Mouse (Mus musculus) CD4-positive, CD25-positive, alpha-beta regulatory T cell, adult 2 months (primary cell): ENCODE measurements around the gene Kdr.
"Not testable (repeated sequence)": the region's sequence is repeated elsewhere in the genome, so short reads cannot be mapped to it uniquely, and the experiment has no call there.

ENCODE experiments used
- DNase-seq: peaks from one replicate; pipeline ENCODE4 v3.0.0-alpha.2; 2012; ENCODE audit warnings: low read depth, low spot score

Gene Kdr

GRCm38 (mm10) chr5:75961741-75962469 lies 16.4 kb downstream of the Kdr start:
- no peak for DNase-seq

GRCm38 (mm10) chr5:75959809-75960208 lies 18.4 kb downstream of the Kdr start:
- no peak for DNase-seq

GRCm38 (mm10) chr5:75956526-75956925 lies 21.7 kb downstream of the Kdr start:
- DNase-seq = no peak

DNA sequence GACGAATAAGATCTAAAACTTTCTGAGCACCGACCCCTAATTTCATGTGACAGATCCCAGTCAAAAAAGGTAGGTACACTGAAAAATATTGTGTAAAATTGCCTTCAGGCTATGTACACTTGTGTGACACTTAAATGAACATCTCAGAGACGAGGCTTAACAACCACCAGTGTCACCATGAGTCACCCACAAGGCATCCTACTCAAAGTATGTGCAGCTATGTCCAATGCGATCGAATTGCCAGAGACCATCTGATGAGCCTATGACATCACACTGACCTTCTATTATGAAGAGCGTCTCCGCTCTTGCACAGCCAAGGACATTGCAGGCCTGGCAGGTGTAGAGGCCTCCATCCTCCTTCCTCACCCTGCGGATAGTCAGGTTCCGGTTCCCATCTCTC lies 22.4 kb downstream of the Kdr start:
- no peak for DNase-seq

DNA sequence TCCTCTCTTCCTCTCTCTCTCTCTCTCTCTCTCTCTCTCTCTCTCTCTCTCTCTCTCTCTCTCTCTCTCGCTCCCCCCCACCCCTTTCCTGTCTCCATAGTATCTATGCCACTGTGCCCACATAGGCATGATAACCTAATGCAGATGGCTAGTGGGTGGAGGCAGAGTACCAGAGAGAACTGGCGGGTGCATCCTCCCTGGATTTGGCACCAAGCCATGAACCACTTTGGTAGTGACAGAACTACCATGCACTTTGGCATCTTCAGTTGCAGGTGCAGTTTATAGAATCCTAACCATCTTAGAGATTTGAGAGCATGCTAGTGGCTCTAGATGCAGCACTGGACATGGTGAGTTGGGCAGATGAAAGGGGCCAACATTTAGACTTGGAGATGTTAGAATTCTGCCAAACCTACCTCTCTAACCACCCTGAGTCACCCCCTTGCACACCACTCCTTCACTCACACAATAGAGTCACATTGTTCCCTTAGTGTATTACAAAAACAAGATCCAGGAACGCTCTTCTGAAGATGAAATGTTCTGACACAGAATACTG lies 23.4 kb downstream of the Kdr start:
- DNase-seq = no peak

DNA sequence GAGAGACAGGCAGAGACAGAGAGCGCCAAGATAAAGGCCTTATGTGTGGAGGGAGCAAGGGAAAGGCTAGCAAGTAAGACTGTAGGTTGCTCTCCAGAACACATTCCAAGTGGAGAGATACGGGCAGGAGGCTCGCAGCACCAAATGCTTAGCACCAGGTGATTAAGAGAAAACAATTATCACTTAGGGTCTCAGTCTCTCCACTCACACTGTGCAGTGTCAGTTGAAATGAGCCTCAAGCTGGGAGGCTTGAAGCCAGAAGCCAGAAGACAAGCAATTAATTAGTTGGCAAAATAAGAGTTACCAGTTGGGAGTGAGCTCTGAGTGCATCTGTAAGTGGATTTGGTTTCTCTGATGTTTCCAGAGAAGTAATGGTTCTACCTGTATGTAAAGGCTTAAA lies 24.0 kb downstream of the Kdr start:
- DNase-seq = no peak

GRCm38 (mm10) chr5:75952131-75952795 lies 26.0 kb downstream of the Kdr start:
- no peak for DNase-seq

DNA sequence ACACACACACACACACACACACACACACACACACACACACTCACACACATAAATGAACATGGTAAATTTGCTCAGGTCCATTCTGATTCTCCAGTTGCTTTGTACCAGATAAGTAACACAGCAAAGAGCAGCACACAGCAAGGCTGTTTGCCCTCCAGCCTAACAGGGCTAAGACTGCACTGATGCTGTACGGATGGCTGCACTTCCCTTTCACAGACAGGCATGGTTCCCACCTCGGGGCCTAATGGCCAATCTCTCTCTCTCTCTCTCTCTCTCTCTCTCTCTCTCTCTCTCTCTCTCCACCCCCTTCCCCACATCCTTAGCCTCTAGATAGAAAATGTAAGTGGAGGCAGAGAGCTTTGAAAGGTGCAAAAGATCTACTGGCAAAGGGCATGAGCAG lies 27.4 kb downstream of the Kdr start:
- no peak for DNase-seq

DNA sequence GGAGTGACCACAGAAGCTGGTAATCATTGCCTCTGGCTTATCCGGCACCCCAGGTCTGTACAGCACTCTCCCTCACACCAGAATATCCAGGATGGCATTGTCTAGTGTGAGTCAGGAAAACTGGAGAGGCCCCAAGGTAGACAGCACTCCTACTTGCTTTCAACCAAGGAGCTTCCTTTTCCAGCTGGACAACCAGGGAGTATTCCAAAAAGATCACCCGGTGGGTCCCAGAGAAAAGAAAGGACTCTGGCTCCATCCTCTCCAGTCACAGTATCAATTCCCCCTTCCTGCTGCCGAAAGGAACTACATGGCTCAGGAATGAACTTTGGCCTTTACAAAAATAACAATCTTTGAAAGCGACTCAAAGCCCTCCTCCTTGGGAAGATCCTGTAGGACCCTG lies 32.9 kb downstream of the Kdr start:
- no peak for DNase-seq

GRCm38 (mm10) chr5:75943301-75943700 lies 35.0 kb downstream of the Kdr start:
- no peak for DNase-seq

DNA sequence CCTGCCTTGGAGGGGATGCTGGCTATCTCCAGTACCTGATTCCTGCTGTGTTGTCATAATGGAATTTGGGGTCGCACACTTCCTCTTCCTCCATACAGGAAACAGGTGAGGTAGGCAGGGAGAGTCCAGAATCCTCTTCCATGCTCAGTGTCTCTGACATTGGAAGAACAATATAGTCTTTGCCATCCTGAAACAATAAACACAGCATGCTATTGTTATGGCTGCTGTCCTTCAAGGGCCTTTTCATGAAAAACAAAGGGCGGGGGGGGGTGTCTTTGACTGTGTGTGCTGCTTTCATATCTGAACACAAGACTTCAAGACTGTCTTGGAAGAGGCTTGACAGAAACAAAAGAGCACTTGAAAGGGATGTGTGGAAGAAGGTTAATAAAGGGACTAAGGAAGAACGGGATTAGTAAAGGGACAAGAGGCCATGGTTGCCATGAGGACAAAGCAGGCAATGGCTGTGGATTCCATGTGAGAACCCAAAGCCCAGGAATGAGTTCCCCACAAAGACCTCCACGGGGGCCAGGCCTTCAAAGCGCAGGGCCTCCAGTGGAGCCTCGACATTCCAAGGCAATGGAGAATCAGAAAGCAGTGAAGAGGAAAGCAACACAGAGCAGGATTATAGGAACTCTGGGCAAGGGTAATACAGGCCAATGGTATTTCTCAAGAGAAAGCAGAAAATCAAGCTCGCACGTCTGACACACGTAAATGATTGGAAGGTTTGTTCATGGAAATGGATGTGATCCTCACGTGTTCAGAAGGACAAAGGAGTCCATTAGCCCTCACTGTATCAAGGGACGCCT lies 36.3 kb downstream of the Kdr start:
- DNase-seq = no peak

DNA sequence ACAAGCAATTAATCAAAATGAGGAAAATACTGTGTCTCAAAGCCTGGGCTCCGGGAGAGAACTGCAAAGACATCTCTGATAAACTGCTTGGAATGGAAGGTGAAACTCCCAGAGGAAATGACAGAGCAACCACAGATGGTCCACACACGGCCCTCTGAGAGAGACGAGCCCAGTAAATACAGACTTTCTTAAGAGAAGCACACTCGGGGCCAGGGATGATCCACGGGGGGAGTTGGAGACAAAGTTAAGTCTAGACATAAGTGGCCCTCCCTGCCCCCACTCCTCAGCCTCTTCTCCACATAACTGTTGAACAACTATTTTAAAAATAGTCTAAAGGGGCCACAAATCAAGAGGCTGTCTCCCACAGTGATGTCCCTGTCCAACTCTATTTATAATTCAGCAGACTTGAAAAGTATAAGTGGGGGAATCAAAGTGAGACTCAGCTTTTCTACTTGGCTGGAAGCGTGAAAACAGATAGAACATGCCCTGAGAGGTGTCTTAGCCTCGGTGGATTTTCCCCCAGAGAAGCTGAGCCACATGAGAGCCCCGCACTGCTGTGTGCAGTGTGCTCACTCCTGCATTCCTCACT lies 39.0 kb downstream of the Kdr start:
- DNase-seq = no peak

GRCm38 (mm10) chr5:75938012-75938411 lies 40.2 kb downstream of the Kdr start:
- no peak for DNase-seq

GRCm38 (mm10) chr5:75936223-75936622 lies 42.0 kb downstream of the Kdr start:
- no peak for DNase-seq

DNA sequence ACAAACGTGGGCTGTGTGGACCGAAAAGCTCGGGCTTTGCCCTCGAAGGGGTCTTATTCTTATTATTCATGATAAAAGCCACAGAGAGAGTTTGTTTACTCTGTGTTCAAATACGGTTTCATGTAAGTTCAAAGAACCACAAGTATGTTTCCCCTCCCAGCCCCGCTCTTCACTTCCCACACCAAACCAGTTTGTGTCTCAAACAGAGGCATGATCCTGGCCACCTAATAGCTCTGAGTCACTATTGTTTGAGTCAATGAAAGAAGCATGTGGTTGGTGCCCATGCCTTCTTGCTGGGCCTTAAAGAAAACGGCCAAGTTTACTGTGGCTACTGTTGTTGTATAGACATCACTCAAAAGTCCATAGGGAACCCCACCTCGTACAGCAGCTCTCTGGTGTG lies 43.0 kb downstream of the Kdr start:
- no peak for DNase-seq

DNA sequence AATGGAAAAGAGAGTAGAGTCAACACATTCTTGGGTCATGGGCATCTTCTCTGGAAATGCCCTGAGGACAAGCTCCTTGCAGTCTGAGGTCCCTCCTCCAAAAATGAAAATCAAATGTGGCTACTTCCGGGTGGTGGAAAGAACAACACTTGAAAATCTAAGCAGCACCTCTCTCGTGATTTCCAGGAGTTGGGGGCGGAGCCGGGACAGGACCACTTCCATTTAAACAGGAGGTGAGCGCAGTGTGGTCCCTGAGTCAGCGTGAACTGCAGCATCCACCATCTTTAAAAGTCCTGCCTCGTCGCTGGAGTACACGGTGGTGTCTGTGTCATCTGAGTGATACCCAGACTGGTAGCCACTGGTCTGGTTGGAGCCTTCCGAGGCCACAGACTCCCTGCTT lies 44.1 kb downstream of the Kdr start:
- DNase-seq = no peak

GRCm38 (mm10) chr5:75933521-75934044 lies 44.7 kb downstream of the Kdr start:
- peak; percentile 10 for DNase-seq

GRCm38 (mm10) chr5:75931458-75931857 lies 46.8 kb downstream of the Kdr start:
- not testable (repeated sequence) for DNase-seq

DNA sequence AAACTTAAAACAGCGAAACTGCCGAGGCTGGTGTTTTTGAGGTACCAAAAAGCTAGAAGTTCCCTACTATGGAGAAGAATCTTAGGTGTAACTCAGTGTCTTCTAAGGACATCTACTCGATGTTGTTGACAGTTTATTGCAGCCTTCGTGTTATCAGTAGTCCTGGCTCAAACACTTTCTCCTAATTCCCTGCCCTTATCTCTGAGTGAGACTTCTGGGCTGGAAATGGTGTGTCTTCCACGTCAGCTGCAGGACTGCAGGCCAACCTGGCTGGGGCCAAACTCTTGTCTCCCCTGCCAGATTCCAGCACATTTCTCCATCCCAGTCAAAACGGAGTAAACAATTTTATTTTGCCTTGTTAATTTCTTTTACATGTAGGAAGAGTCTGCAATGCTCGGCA lies 48.3 kb downstream of the Kdr start:
- DNase-seq = no peak

GRCm38 (mm10) chr5:75922677-75923076 lies 55.6 kb downstream of the Kdr start:
- no peak for DNase-seq

DNA sequence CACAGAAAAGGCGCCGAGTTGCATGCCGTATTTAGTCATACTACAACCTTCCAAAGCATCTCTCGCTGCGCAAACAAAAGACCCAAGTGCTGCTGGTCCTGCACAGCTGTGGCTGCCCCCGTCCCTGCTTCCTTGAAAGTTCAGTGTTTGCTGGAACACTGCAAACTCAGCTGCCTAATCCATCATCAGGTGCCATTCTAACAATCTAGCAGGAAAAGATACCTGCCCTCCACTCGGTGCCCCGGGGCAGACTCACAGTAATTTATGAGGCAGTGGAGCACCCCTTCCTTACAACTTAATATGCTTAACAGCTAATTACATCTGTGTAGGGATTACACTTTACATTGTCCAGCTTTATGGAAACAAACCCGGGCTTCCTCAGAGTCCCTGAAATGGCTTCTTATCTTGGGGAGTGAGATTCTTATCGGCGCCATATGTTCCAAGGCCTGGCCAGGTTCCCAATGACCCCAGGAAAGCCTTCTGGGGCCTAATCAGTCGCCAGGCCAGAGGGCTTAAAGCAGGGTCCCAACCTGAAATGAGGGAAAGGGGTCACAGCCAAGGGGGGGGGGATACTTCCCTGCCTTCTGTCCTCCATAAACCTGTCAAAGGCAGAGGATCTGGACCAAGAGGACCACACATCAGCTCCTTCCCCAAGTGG lies 56.4 kb downstream of the Kdr start:
- no peak for DNase-seq
